Mouse (Mus musculus): ENCODE results near the gene Csrp3. TPM values are rescaled to one million over a fixed set of nuclear protein-coding genes. Genes with fewer than 3 reads are reported as not detected.

The Csrp3 gene
- polyA plus RNA-seq (2012; rRNA removed) = 0.17 TPM in 1 of 2 replicates, not detected in the other

DNA sequence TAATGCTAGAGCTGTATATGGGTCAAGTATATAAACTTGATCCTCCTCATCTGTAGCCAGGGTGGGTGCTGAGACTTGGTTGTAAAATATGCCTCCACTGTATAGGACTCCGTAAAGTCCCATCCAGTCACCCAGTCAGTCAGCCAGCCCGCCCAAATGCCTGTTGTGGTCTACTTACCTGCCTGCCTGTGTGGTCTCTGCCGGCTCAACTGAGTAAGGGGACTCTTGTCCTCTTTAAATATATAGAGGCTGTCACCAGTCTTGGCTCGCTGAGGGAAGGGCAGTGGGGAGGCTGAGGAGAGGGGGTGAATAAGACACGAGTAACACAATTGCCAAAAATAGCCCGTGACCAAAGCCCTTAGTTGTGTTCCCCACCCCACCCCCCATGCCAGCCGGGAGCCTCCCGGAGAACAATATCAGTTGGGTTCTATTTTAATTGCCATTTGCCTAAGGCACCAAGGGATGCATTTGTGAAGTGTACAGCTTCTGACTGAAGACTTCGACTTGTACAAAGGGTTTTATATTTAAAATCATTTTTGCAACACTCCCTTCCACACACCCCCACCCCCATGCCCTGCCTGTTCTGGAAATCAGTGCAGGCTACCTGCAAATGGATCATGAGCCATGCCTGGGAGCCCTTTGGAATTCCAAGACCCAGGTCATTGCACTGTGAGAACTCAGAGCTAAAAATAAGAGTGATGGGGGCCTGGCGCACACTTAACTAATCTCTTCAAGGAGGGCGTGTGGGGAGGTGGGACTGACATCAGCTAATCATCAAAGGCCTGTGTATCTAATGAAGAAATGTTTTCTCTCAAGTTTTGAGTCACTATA is at the start of gene Csrp3:
Csrp3 (minus strand) TSS at position 214 of the 831 bp plus-strand sequence.
- no peak for DNase-seq (ENCODE audit: extremely low spot score in 1 of 2, low spot score in 1 of 2)

DNA sequence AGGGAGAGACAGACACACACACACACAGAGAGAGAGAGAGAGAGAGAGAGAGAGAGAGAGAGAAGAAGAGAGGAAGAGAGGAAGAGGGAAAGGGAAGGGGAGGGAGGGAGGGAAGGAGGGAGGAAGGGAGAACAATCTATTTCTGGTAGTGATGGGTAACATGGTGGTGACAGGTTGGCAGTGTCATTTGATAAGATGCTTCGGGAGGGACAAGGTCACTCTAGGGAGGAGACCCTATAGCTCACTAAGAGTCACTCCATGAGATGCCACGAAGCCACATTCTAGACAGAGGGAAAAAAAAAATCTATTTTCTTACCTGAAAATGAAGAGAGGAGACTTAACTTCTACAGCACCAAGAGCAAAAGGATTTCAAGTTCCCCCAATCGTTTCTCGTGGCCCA is 48.2 kb upstream of the Csrp3 start:
- DNase-seq (ENCODE audit: extremely low spot score in 1 of 2, low spot score in 1 of 2) = no peak

DNA sequence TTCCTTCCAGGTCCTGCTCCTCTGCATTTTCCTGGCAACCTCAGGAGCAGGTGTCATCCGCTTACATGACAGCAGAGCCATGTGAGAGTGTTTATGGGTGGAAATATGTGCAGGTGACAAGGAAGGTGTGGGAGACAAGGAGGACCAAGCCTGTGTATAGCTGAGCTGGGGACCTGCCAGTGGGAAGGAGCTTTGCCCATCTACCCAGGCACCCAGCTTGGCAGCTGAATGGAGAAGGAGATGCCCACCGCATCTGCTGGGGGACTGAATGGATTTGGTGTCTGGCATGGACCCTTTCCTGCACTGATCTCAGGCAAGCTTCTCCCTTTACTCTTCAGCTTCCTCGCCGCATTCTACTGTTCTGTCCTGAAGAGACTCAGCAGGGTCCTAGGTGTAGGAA is 47.6 kb upstream of the Csrp3 start:
- DNase-seq (ENCODE audit: extremely low spot score in 1 of 2, low spot score in 1 of 2) = no peak

DNA sequence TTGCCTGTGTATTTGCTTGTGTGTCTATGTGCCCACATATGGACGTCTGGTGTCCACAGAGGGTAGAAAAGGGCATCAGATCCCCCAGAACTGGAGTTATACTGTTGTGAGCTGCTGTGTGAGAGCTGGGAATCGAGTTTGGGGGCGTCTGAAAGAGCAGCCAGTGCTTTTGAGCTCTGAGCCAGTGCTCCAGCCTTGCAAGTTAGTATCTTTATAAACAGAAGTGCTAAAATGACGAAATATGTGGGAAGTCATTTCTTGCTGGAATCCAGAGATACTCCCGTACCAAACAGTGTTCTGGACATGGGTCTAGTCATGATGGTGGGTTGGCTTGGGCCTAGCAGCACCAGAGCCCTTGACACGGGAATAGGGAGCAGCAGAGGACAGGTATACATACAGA is 46.9 kb upstream of the Csrp3 start:
- no peak for DNase-seq (ENCODE audit: extremely low spot score in 1 of 2, low spot score in 1 of 2)

DNA sequence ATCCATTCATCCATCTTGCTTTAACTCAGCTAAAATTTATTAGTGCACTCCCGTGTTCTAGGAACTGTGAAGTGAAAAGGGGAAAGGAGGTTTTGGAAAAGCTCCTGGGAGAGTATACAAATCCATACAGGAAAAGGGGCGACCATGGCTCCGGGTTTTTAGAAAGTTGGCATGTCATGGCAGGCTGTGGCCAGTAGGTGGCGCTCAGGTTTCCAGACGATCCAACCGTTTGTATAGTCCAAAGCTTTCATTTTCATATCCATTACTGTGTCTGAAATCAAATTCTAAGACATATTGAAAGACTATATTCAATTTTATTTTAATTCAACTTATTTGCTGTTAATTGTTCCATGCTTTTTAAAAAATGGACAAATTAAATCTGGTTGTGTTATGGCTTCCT is 46.3 kb upstream of the Csrp3 start:
- peak; percentile 41 to 87 for DNase-seq (ENCODE audit: extremely low spot score in 1 of 2, low spot score in 1 of 2)

DNA sequence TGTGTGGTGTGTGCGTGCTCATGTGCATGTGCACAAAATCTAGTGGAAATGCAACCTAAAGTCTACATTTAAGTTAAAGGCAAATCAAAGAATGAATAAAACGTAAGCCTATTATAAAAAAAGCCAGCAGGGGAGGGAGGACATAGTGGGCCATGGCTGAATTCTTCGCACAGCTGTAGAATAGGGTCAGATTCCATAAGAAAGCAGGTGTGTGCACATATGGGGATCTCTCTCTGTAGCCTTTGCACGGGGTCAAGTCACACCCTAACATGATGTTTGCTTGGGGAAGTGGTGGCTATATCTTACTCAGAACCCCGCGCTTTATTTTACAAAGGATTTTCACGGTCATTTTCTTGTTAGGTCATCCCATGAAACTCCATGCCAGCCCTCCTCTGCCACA is 45.3 kb upstream of the Csrp3 start:
- DNase-seq (ENCODE audit: extremely low spot score in 1 of 2, low spot score in 1 of 2) = no peak

DNA sequence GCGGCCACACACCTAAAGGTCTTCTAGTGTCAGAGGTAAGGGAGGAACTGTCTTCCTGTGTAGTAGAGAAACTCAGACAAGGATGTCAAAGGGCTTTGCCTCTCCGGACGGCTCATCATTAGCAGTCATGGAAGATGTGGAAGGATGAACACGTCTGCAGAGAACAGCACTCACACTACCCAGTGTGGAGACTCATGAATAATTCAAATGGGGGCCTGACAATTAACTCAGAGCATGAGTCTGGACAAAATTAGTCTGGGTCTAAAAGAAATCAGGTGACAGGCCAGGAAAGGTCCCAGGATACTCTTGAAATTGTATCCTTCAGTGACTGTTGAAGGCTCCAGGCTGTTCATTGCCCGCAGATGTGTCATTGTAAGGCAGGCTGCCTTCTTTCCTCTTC is 43.2 kb upstream of the Csrp3 start:
- no peak for DNase-seq (ENCODE audit: extremely low spot score in 1 of 2, low spot score in 1 of 2)

DNA sequence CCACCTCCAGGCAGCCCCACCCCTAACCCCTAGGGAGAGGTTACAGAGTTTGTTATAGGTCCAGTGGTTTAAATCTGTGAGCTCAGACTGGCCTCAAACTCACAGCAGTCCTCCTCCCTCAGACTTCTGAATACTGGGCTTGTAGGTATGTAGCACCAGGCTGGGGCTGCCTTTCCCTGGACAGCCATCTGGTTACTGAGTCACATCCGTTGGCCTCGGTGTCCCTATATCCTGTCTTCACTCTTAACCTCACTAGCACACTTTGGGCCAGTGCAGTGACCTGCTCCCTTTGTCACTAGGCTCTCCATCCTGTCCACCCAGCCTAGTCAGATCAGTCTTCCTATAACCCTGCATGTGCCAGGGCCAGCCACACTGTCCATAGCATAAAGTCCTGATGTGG is 40.9 kb upstream of the Csrp3 start:
- DNase-seq (ENCODE audit: extremely low spot score in 1 of 2, low spot score in 1 of 2) = no peak

DNA sequence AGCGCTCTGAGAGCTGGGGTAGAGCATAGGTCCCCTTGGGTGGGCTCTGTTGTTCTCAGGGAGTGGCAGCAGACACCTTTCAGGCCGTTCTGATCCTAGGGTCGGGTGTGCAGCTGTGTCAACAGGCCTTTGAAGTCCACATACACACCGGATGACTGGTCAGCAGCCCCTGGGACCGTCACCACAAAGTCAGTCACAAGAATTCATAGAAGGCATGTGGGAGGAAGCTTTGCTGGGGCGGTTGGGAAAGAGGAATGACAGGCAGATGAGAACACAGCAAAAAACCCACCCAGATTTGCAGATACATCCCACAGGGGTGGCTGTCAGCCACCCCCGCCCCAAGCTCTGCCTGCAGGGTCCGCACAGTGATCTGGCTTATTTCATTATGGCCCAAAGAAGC is 40.1 kb upstream of the Csrp3 start:
- no peak for DNase-seq (ENCODE audit: extremely low spot score in 1 of 2, low spot score in 1 of 2)

DNA sequence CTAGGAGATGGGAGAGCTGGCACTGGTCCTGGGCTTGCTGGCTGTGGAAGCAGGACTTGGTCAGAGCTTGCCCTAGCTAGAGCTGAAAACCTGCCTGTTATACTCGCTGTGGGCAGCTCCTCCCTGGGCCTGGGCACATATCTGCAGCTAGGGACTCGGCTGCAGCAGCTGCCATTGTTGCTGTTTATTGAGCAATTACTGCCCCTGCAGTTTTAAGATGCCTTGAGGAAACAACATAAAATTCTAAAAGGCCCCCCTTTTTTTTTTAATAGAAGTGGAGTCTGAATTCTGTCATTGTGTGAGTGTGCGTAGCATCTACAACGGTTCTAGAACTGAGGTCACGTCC is 36.4 kb upstream of the Csrp3 start:
- no peak for DNase-seq (ENCODE audit: extremely low spot score in 1 of 2, low spot score in 1 of 2)

DNA sequence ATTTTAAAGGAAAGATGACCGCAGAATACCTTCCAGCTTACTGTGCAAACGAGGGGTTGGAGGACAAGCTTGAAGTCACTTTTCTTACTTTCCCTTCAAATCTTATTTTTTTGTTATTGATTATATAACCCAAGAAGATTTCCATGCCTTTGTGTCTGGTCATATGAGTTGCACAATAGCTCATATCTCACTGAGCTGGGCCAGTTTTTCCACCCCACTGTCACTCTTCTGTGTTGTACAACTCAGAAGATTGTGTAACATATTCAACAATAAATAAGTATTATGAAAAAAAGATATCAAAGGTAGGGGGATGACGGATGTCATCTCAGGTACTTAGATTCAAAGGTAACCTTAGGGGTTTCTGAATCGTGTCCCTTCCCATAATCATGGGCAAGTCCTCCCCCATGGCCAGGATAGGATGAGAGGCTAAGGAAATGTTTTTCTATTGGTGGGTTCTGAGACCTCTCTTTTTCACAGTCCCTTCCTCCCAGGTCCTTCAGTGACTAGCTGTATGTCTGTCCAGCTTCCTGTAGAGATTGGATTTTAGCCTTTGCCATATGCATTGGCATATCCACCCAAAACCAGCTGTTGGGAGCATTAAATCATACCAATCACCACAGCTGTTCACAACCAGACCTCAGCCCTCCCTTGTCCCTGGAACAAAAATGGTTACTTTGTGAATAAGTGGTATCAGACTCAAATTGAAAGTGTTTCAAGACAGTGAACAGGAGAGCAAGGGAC is 35.9 kb upstream of the Csrp3 start:
- no peak for DNase-seq (ENCODE audit: extremely low spot score in 1 of 2, low spot score in 1 of 2)

DNA sequence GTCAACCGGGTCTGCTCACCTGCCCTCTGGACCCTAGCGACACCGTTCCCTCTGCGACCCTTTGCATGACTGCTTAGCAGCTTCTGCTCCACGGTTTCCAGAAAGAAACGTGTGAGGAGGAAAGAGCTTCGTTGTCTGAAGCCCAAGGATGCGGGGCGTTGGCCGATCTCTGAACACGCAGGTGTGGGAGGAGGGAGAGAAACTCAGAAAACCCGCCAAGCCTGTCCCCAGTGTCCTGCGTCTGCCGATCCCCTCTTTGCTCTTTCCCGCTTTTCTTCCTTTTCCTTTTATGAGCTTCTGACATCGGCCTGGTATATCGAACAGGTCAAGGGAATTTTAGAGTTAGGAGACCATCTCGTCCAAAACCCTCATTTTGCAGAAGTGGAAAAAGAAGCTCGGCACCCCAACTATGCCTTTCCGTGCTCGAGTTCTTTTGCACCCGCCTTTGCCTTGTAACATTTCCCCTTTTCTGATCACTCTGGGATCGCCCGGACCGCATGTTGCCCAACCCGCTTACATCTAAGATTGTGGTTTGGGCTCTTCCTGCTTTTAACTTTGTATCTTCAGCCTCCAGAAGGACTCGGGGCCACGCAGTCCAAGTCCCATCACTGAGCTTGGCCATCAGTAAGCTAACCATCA is 34.3 kb upstream of the Csrp3 start:
- DNase-seq (ENCODE audit: extremely low spot score in 1 of 2, low spot score in 1 of 2) = no peak

DNA sequence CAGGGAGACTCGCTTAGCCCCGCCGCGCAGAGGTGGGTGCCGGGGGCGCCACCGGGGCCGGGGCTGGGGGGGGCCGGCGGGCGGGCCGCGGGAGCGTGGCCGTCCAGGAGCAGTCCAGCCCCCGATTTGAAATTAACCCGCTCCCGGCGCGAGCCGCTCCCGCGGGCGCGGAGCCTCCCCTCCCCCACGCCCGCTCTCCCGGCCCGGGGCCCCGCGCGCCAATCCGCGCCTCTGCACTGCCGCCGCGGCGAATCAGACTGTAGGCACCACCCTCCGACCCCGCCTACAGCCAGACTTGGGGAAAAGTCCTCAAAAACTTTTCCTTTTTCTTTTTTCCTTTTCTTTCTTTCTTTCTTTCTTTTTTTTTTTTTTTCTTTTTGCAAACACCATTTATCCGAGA is 33.7 kb upstream of the Csrp3 start, which contains the start of gene E2f8:
E2f8 (minus strand) TSS at position 111 of the 400 bp plus-strand sequence.
- peak in 1 of 2 experiments; percentile 44 for DNase-seq (ENCODE audit: extremely low spot score in 1 of 2, low spot score in 1 of 2)

DNA sequence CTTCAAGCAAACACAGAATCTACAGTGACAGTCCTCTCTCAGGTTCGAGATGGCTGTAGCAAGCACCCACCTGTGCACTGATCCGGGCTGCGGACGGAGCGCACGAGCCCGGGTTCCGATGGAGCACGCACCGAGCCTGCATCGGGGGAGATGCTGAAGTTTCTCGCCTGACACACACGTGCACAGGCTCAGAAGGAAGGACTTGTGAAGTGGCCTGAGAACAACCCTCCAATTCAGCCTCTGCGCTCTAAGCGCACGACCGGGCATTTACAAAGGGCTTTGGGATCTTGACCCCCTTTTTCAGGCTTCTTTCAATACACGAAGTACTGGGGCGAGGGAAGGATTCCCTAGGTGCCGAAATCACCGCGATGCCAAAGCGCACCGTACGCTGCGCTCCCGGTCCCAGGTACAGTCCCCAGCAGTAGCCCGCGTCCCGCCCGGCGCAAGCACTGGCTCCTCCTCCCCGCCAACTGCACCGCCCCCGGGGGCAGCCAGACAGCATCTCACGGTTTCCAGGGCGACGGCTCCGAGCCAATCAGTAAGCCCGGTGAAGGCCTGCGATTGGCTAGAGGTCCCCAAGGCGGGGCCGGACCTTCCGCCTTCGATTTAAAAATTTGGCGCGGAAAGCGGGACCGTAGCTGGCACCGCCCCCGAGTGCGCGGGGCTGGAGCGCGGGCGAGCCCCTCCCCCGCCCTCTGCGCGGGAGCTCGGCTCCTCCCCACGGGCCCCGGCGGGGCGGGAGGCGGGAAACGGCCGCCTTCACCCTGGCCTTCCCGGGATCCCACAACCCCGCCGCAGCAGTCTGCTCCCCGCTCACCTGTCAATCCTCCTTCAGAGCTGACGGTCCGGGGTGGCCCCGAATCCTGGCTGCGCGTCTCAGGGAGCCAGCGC is 33.0 kb upstream of the Csrp3 start:
- DNase-seq (ENCODE audit: extremely low spot score in 1 of 2, low spot score in 1 of 2) = peak; percentile 93 to 95

DNA sequence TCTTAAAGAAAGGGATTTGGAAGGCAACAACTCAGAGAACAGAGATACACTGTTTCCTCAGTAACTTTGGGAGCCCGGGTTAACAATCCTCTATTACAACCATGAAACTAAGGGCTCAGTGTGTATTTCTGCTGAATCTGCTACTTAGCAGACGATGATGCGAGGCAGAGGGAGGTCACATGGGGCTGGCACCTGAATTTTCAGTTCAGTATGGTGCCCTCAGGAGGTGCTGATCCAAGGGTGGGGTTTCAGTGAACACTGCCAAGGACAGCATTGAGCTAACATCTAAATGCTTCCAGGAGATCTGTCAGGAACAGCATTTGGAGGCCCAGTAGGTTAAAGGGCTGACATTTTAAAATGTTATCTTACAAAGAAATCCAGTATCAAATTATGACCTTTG is 31.7 kb upstream of the Csrp3 start:
- DNase-seq (ENCODE audit: extremely low spot score in 1 of 2, low spot score in 1 of 2) = no peak

DNA sequence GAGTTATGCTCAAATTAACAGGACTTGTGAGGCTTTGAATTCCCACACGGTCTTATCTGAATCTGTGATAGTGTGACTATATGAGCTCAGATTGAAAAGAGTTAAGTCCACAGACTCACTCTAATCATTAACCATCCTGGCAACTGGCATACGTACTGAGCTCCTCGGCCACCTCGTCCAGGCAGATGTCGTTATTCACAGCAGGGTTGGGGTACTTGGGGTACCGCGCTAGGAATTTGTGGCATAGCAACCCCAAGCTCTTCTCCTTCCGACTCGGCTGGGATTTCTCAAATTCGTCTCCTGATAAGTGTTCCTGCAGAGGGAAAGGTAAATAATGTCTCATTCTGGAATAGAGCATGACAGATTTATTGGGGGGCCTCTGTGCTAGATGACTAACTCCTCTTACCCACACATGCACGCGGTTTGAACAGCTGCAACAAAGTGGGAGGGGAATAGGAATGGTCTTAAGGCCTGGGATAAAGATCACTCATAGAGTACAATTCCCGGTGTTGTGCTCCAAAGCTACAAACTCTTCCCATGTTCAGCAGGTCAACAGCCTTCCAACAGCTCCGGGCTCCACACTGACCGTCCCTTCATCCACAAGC is 30.1 kb upstream of the Csrp3 start:
- no peak for DNase-seq (ENCODE audit: extremely low spot score in 1 of 2, low spot score in 1 of 2)

DNA sequence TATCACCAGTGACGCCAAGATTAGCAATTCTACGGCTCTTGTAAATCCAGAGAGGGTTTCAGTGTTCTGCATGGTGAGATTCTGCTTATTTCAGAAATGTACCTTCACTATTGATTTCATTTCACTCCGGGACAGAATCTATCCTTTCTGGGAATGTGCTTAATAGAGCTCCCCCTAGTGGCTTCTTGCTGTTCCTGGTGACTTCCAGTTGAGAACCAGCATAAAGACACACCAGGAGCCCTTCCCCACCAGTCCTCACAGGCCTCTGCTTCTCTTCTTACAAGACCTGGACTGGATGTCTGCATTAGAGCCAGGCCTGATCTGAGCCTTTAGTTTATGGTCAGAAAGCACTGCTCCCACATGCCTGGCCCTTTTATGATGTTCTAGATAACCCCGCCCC is 28.7 kb upstream of the Csrp3 start:
- DNase-seq (ENCODE audit: extremely low spot score in 1 of 2, low spot score in 1 of 2) = peak; percentile 27 to 83

DNA sequence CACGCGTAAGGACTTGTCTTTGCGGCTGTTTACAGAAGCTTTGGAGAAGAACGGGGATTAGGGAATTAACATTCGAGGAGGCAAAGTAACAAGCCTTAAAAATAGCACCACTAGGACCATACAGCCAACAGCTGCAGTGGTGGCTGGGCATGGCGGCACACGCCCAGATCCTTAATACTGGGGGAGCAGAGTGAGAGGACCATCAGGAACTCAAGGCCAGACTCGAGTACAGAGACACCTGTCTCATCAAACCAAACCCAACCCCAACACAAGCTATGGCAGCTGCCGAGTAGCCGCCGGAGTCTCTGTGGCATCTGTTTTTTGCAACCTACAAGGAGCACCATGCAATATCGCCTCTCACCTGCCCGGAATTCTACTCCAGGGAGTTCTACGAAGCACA is 27.3 kb upstream of the Csrp3 start:
- DNase-seq (ENCODE audit: extremely low spot score in 1 of 2, low spot score in 1 of 2) = no peak

DNA sequence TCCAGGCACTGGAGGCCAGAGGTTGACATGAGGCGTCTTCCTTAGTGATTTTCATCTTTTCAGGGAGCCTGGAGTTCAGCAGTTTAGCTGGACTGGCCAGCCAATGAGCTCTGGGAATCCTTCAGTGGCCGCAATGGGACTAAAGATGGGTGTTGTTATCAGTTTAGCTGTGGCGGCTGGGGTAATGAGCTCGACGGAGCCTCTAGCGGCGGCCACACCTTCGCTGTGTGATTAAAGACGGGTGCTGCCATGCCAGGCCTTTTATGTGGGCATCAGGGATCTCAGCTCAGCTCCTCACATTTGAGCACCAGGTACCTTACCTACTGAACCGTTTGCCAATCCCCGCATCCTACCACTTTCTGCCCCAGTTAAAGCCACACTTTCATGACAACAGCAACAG is 23.5 kb upstream of the Csrp3 start:
- no peak for DNase-seq (ENCODE audit: extremely low spot score in 1 of 2, low spot score in 1 of 2)

DNA sequence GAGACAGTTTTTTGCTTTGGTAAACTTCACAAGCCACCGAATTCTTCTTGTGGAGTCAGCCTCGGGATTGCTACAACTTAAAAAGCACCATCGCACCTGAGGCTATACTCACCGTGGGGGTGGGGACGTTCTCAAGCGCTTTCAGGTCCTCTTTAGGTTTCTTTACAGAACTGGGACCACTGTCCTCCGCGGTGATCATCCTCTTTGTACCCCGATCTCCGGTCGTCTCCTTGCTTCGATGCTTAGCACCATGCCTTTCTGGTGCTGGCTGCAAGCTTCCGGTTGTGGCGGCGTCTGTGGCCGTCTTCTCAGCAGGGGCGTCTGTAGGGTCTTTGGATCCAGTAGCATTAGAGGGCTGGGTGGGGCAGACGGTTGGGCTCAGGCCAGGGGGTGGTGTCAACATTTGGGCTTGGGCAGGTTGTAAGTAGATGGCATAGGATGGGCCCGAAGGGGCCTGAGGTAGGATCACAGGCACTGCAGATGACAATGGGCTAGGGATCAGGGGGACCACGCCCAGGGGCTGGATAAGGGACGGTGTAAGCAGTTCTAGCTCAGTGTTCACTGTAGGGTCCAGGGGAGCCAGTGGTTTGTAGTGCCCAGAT is 22.8 kb upstream of the Csrp3 start:
- DNase-seq (ENCODE audit: extremely low spot score in 1 of 2, low spot score in 1 of 2) = no peak

Measured in frontal cortex, adult 2 months (tissue).